In the genomic region with DNA sequence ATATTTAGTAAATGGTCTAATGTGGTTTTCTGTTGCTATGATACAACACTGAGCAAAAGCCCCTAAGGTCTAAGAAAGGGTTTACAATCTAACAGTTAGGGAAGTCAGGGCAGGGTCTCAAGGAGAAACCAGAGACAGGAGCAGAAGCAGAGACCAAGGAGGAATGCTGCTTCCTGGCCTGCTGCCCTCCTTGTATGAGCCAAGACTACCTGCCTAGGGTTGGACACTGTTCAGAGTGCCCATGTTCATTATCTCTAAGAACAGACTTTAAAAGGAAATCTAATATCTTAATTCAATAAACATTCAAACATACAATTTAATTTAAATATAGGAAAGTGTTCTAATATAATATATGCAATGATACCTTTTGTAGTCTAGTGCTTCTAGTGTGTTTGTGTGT, we compare ENCODE assay signal across 14 mouse cellular contexts.
"Had no signal": no experiment of that assay in that cellular context is flagged by ENCODE, and none has a peak within 500 bp of the region (broad histone marks: within the 10 kb centered on the region; RNA-seq: fewer than 3 reads in every experiment).

No protein-coding gene starts in this region.

- DNase-seq: cerebellum, adult 2 months; cerebellum, adult 8-10 months; cerebellum, adult 9-11 months; cerebellum, postnatal 36 days; embryo, embryonic 11 days; forebrain, postnatal 0 days; gastrocnemius, adult 2 months; gastrocnemius, postnatal 10 days; gastrocnemius, postnatal 14 days; gastrocnemius, postnatal 25 days; gastrocnemius, postnatal 36 days; heart, adult 11 months; heart, adult 18-20 months; heart, adult 2 months had no signal
